Mouse (Mus musculus) small intestine, adult 10 weeks (tissue): ENCODE results near the gene Naa60. TPM values are rescaled to one million over a fixed set of nuclear protein-coding genes. Genes with fewer than 3 reads are reported as not detected.

Experiments used
- polyA plus RNA-seq: library from polyadenylated mRNA; stranded (reverse); fragments of 350-450 nt; fragmentation: Illumina TruSeq; extraction: RNeasy Lipid Tissue Mini Kit (QIAGEN cat#74804); gene quantifications from one replicate; pipeline ENCODE4 v1.2.3, GENCODE M21; 2014; ENCODE audit warnings: low replicate concordance

Gene Naa60
- polyA plus RNA-seq: 150 TPM

DNA sequence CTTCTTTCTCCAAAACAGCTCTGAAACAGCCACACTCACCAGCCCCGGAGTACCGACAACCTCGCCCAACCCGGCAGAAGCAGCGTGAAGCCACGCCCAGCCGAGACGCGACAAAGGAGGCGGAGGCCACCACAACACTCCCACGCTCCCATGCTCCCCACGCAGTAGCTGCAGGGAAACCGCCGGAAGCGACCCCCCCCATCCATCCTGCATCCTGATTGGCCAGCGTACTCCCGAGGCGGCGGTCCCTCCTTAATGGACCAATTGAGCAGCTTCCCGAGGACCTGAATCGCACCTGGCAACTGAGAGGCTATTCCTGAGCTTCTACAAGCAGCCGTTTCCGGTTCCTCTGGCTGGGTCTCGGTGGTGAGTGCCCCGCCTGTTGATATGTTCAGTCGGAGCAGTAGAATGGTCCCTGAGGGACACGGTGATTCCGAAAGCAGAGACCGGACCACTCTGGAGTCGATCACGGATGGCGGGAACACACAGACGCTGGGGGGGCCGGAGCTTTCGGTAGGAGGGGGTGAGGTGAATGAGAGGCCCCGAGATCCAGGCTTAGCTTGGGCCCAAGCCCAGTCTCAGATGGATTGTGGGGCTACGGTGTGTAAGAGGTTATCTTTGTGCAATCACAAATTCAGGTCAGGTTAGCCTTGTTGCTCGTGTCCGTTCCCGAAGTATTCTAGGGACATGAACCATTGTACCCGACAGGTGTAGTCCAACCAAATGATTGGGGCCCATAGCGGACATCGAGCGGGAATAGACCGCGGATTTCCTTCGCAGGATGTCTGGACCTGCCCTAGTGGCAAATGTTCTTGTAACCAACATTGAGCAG, at the start of gene Naa60:
Gene Naa60 (plus strand): TSS at position 160 of the 832 bp plus-strand sequence.

DNA sequence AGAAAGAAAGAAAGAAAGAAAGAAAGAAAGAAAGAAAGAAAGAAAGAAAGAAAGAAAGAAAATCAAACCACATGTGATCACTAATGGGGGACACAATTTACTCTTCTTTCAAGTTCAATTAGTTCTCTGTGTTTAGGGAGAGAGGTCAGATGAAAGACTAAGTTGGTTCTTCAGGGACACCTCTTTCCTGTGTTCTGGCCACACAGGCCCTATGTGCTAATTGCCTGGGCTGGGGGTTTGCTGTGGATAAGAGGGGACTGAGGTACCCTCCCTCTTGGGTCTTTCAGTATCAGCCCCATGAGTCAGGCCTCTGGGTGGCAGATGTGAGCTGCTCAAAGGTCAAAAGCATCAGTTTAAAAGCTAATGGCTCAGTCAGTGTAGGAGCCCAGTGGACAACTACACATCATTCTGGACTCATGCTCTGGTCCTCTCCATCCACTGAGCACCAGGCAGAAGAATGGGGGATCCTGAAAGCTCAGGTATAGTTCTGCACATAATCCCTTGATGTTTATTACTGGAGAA, 41.5 kb upstream of the Naa60 start, which contains the start of gene Olfr15:
Gene Olfr15 (plus strand): TSS at position 291 of the 522 bp plus-strand sequence.

DNA sequence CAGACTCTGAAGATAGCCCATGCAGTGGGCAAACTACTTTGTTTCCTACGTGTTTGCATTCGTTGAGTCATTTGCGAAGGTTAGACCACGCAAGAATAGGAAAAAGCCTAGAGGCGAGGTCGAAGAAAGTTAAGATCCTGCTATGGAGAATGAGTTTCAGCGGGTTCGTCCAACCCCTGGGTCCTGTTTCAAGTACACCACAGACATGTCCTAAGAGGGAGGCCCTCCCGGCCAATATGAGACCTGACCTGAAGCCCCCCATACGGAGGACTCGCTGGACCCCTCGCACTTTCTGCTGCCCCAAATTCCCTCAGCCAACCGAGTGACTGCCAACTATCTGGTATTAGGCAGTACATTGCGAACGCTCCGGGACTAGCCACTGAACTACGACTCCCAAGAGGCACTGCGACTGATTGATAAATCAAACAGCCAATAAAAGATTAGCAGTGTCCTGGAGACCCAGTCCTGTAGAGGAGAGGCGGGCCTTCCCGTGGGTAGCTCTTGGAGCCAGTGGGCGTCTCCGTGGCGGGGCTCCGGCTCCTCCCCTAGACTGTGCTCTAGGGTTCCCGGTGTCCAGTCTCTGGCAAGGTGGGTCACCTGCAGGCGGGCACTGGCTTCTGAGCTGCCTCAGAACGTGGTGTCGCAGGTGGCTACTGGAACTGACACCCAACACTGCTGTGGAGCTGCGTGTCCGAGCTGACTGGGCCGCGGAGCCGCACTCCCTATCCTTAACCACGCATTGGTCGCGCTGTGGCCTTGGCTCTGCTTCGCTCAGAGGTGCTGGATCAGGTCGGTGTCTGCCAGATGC, 25.3 kb upstream of the Naa60 start, which contains the start of gene Zfp174:
Gene Zfp174 (plus strand): TSS at position 558 of the 808 bp plus-strand sequence.

DNA sequence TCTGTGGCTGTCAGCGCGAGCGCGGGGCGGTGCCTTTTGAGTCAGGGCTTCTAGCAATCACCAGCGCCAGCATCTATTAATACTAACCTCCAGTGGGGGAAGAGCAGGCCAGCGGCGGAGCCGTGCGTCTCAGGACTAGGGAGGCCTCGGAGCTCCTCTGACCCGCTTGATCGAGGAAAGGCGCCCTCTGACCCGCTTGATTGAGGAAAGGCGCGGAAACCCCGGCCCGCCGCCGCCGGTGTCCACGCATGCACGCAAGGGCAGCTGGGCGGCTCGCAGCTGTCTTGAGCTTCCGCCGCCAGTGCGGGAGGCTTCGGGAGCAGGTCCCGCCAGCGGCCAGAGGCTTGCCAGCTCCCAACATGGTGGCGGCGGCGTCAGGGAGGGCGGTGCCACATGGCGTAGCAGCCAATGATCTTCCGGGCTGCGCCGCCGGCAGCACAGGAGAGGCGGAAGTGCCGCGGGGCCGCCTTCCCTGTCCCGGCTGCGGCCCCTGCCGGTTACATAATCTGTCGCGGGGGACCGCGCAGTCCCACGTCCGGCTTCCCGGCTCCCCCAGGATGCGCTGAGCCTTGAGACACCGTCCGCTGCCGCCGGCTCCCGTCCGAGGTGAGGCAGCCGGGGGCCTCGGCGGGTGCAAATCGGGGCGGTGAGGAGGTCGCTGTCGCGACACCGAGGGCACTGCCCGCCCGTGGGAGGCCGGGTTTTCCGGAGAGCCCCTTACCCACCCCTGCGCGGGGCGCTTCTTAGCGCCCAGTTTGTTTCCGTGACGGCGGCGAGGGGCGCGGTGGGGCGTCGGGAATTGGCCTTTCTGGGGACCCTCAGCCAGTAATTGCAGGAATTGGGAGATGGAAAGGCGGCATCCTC, 12.3 kb downstream of the Naa60 start, which contains the start of the genes Zfp597 and Gm20695:
Gene Zfp597 (minus strand): TSS at position 361 of the 864 bp plus-strand sequence.
Gene Gm20695 (plus strand): TSS at position 448 of the 864 bp plus-strand sequence.

GRCm38 (mm10) chr16:3908537-3909111, 36.4 kb downstream of the Naa60 start, which contains the start of the genes 1700037C18Rik and Cluap1:
Gene 1700037C18Rik, minus strand, starts transcription at chr16:3908689.
Gene Cluap1, plus strand, starts transcription at chr16:3908801.

Other genes starting within 250 kb of the Naa60 start
- gene Mefv, start 154.3 kb upstream of the Naa60 start, polyA plus RNA-seq: 1.3 TPM
- gene Zfp263, start 128.3 kb upstream of the Naa60 start, polyA plus RNA-seq: 39.3 TPM
- not detected for gene Olfr15, start 41.5 kb upstream of the Naa60 start, polyA plus RNA-seq
- 1.5 TPM for gene Zfp174, start 25.1 kb upstream of the Naa60 start, polyA plus RNA-seq
- gene Zfp597, start 12.2 kb downstream of the Naa60 start, polyA plus RNA-seq: 14.5 TPM
- 1.3 TPM for gene Gm20695, start 12.3 kb downstream of the Naa60 start, polyA plus RNA-seq
- gene 1700037C18Rik, start 36.3 kb downstream of the Naa60 start, polyA plus RNA-seq: not detected
- 10.1 TPM for gene Cluap1, start 36.4 kb downstream of the Naa60 start, polyA plus RNA-seq
- gene Nlrc3, start 104.3 kb downstream of the Naa60 start, polyA plus RNA-seq: 2.1 TPM
- 16.0 TPM for gene Slx4, start 131.4 kb downstream of the Naa60 start, polyA plus RNA-seq
- gene Dnase1, start 164.6 kb downstream of the Naa60 start, polyA plus RNA-seq: 226 TPM
- gene Trap1, start 205.5 kb downstream of the Naa60 start, polyA plus RNA-seq: 23.0 TPM